Mouse (Mus musculus): ENCODE results near the gene Lrp6. TPM values are rescaled to one million over a fixed set of nuclear protein-coding genes. Genes with fewer than 3 reads are reported as not detected.

Gene Lrp6
- polyA plus RNA-seq, 2 experiments: 6.2 to 6.9 TPM

- Histone ChIP-seq H3K4me3 (ENCODE audit: insufficient read depth in 1 of 2, low read depth in 2 of 2, low read length in 2 of 2) (no peak overlapping the region), H3K9ac (replicated peaks) (no peak overlapping the region), H3K27ac (no peak overlapping the region), H3K4me2 (ENCODE audit: low read depth) (no peak overlapping the region), H3K4me1 (replicated peaks; ENCODE audit: control insufficient read depth in 2 of 2, insufficient read depth in 2 of 2, low read length in 1 of 2) (peaks cover 0 to 4% of the 10 kb centered on the region in 2 experiments; a peak in 2 of 4 replicates), H3K36me3 (replicated peaks; ENCODE audit: control insufficient read depth, insufficient read depth, low read depth) (no peaks in the 10 kb centered on the region), H3K27me3 (ENCODE audit: control insufficient read depth, insufficient read depth, low read length) (no peaks in the 10 kb centered on the region), H3K9me3 (ENCODE audit: control insufficient read depth, low read length) (no peaks in the 10 kb centered on the region)
- TF ChIP-seq CTCF (IDR thresholded peaks at IDR 0.05; ENCODE audit: low read depth): no peak
- no peak for TF ChIP-seq EP300 (IDR thresholded peaks at IDR 0.05; ENCODE audit: low read depth)
- ATAC-seq (ENCODE audit: insufficient read depth) (no peak), DNase-seq (ENCODE audit: low read depth in 3 of 3, low spot score in 3 of 3) (no peak)
These were observed 68.2 kb downstream of the Lrp6 start for GRCm38 (mm10) chr6:134498518-134498917.

- TF ChIP-seq EP300 (IDR thresholded peaks at IDR 0.05; ENCODE audit: low read depth) (no peak), CTCF (IDR thresholded peaks at IDR 0.05; ENCODE audit: low read depth) (no peak)
- 78% methylated on average over 8 of the region's 8 CpGs for WGBS (ENCODE audit: insufficient replicate concordance)
- H3K4me1 ChIP-seq (replicated peaks; ENCODE audit: control insufficient read depth in 2 of 2, insufficient read depth in 2 of 2, low read length in 1 of 2): peaks cover 0 to 4% of the 10 kb centered on the region in 2 experiments; a peak in 2 of 4 replicates
- no peak overlapping the region for H3K27ac ChIP-seq
- ATAC-seq (ENCODE audit: insufficient read depth) (no peak), DNase-seq (ENCODE audit: low read depth in 3 of 3, low spot score in 3 of 3) (no peak)
- no peaks in the 10 kb centered on the region for H3K27me3 ChIP-seq (ENCODE audit: control insufficient read depth, insufficient read depth, low read length)
- H3K36me3 ChIP-seq (replicated peaks; ENCODE audit: control insufficient read depth, insufficient read depth, low read depth): no peaks in the 10 kb centered on the region
- H3K9me3 ChIP-seq (ENCODE audit: control insufficient read depth, low read length): no peaks in the 10 kb centered on the region
- no peak overlapping the region for H3K4me2 ChIP-seq (ENCODE audit: low read depth)
- H3K9ac ChIP-seq (replicated peaks): no peak overlapping the region
- no peak overlapping the region for H3K4me3 ChIP-seq (ENCODE audit: insufficient read depth in 1 of 2, low read depth in 2 of 2, low read length in 2 of 2)
These were observed 71.7 kb downstream of the Lrp6 start for GRCm38 (mm10) chr6:134494828-134495698.

GRCm38 (mm10) chr6:134489637-134490036, 77.1 kb downstream of the Lrp6 start:
- no peak for DNase-seq (ENCODE audit: low read depth in 3 of 3, low spot score in 3 of 3)
- WGBS (ENCODE audit: insufficient replicate concordance): 86% methylated on average over 9 of the region's 9 CpGs

GRCm38 (mm10) chr6:134489130-134489529, 77.6 kb downstream of the Lrp6 start:
- no peak overlapping the region for H3K27ac ChIP-seq
- no peaks in the 10 kb centered on the region for H3K4me1 ChIP-seq (replicated peaks; ENCODE audit: control insufficient read depth in 2 of 2, insufficient read depth in 2 of 2, low read length in 1 of 2)
- H3K27me3 ChIP-seq (ENCODE audit: control insufficient read depth, insufficient read depth, low read length): no peaks in the 10 kb centered on the region
- H3K9me3 ChIP-seq (ENCODE audit: control insufficient read depth, low read length): no peaks in the 10 kb centered on the region
- 79% methylated on average over 4 of the region's 4 CpGs for WGBS (ENCODE audit: insufficient replicate concordance)
- ATAC-seq (ENCODE audit: insufficient read depth): no peak
- no peak for DNase-seq (ENCODE audit: low read depth in 3 of 3, low spot score in 3 of 3)
- peaks cover 3% of the 10 kb centered on the region; the same call in 1 of the 2 replicates for H3K36me3 ChIP-seq (replicated peaks; ENCODE audit: control insufficient read depth, insufficient read depth, low read depth)
- no peak overlapping the region for H3K4me3 ChIP-seq (ENCODE audit: insufficient read depth in 1 of 2, low read depth in 2 of 2, low read length in 2 of 2)
- no peak overlapping the region for H3K4me2 ChIP-seq (ENCODE audit: low read depth)
- no peak for TF ChIP-seq EP300 (IDR thresholded peaks at IDR 0.05; ENCODE audit: low read depth)
- no peak for TF ChIP-seq CTCF (IDR thresholded peaks at IDR 0.05; ENCODE audit: low read depth)
- no peak overlapping the region for H3K9ac ChIP-seq (replicated peaks)

More at GRCm38 (mm10) chr6:134489637-134490036, 77.1 kb downstream of the Lrp6 start:
- H3K9me3 ChIP-seq (ENCODE audit: control insufficient read depth, low read length): no peaks in the 10 kb centered on the region
- no peak overlapping the region for H3K4me3 ChIP-seq (ENCODE audit: insufficient read depth in 1 of 2, low read depth in 2 of 2, low read length in 2 of 2)
- no peak for TF ChIP-seq EP300 (IDR thresholded peaks at IDR 0.05; ENCODE audit: low read depth)
- TF ChIP-seq CTCF (IDR thresholded peaks at IDR 0.05; ENCODE audit: low read depth): 0 out of 2 replicates have a peak, but pooled peaks have one; percentile 6
- no peak overlapping the region for H3K27ac ChIP-seq
- no peak for ATAC-seq (ENCODE audit: insufficient read depth)
- no peak overlapping the region for H3K9ac ChIP-seq (replicated peaks)
- no peaks in the 10 kb centered on the region for H3K27me3 ChIP-seq (ENCODE audit: control insufficient read depth, insufficient read depth, low read length)
- H3K4me1 ChIP-seq (replicated peaks; ENCODE audit: control insufficient read depth in 2 of 2, insufficient read depth in 2 of 2, low read length in 1 of 2): no peaks in the 10 kb centered on the region
- H3K36me3 ChIP-seq (replicated peaks; ENCODE audit: control insufficient read depth, insufficient read depth, low read depth): peaks cover 3% of the 10 kb centered on the region; the same call in 1 of the 2 replicates
- H3K4me2 ChIP-seq (ENCODE audit: low read depth): no peak overlapping the region

- peaks cover 5% of the 10 kb centered on the region; the same call in 1 of the 2 replicates for H3K36me3 ChIP-seq (replicated peaks; ENCODE audit: control insufficient read depth, insufficient read depth, low read depth)
- no peaks in the 10 kb centered on the region for H3K9me3 ChIP-seq (ENCODE audit: control insufficient read depth, low read length)
- peak in 1 of 3 experiments; percentile 16 for DNase-seq (ENCODE audit: low read depth in 3 of 3, low spot score in 3 of 3)
These were observed 80.4 kb downstream of the Lrp6 start for GRCm38 (mm10) chr6:134486318-134486717.

More at GRCm38 (mm10) chr6:134486318-134486717, 80.4 kb downstream of the Lrp6 start:
- Histone ChIP-seq H3K4me1 (replicated peaks; ENCODE audit: control insufficient read depth in 2 of 2, insufficient read depth in 2 of 2, low read length in 1 of 2) (no peaks in the 10 kb centered on the region), H3K27me3 (ENCODE audit: control insufficient read depth, insufficient read depth, low read length) (no peaks in the 10 kb centered on the region), H3K4me3 (ENCODE audit: insufficient read depth in 1 of 2, low read depth in 2 of 2, low read length in 2 of 2) (no peak overlapping the region), H3K4me2 (ENCODE audit: low read depth) (no peak overlapping the region), H3K27ac (no peak overlapping the region), H3K9ac (replicated peaks) (no peak overlapping the region)
- 0 out of 2 replicates have a peak, but pooled peaks have one; percentile 26 for ATAC-seq (ENCODE audit: insufficient read depth)
- WGBS (ENCODE audit: insufficient replicate concordance): 83% methylated on average over 9 of the region's 9 CpGs
- no peak for TF ChIP-seq EP300 (IDR thresholded peaks at IDR 0.05; ENCODE audit: low read depth)
- no peak for TF ChIP-seq CTCF (IDR thresholded peaks at IDR 0.05; ENCODE audit: low read depth)
